Mouse (Mus musculus): ENCODE measurements around the gene Fopnl. TPM values are rescaled to one million over a fixed set of nuclear protein-coding genes. Genes with fewer than 3 reads are reported as not detected.
A peak's percentile ranks its signal among the peaks of the same experiment; 100 is the strongest.

The Fopnl gene
- polyA plus RNA-seq, 1 experiment from 2014 or later: 150 TPM

GRCm38 (mm10) chr16:14303148-14303547 is 14.1 kb downstream of the Fopnl start:
- ATAC-seq (ENCODE audit: insufficient number of reproducible peaks, low FRiP score, low TSS enrichment, low read depth): no peak
- no peak for DNase-seq (ENCODE audit: low spot score)
- Histone ChIP-seq H3K4me1 (ENCODE audit: control insufficient read depth, insufficient read depth, low read length) (no peaks in the 10 kb centered on the region), H3K27ac (replicated peaks; ENCODE audit: low read depth, low read length) (no peak overlapping the region), H3K9me3 (ENCODE audit: control insufficient read depth, low read length) (no peaks in the 10 kb centered on the region), H3K27me3 (ENCODE audit: control insufficient read depth, insufficient read depth, low read length) (no peaks in the 10 kb centered on the region), H3K9ac (ENCODE audit: low read length) (no peak overlapping the region), H3K4me2 (ENCODE audit: low read depth, severe bottlenecking) (no peak overlapping the region), H3K4me3 (ENCODE audit: low read depth, low read length) (no peak overlapping the region), H3K36me3 (ENCODE audit: control insufficient read depth, insufficient read depth, low read length) (peaks cover 10% of the 10 kb centered on the region)
- 89% methylated on average over 2 of the region's 2 CpGs for WGBS

GRCm38 (mm10) chr16:14298461-14298860 is 18.7 kb downstream of the Fopnl start:
- no peak for DNase-seq (ENCODE audit: low spot score)
- Histone ChIP-seq H3K27ac (replicated peaks; ENCODE audit: low read depth, low read length) (no peak overlapping the region), H3K4me3 (ENCODE audit: low read depth, low read length) (no peak overlapping the region), H3K9me3 (ENCODE audit: control insufficient read depth, low read length) (no peaks in the 10 kb centered on the region), H3K36me3 (ENCODE audit: control insufficient read depth, insufficient read depth, low read length) (peaks cover 7% of the 10 kb centered on the region), H3K27me3 (ENCODE audit: control insufficient read depth, insufficient read depth, low read length) (no peaks in the 10 kb centered on the region), H3K9ac (ENCODE audit: low read length) (no peak overlapping the region), H3K4me2 (ENCODE audit: low read depth, severe bottlenecking) (no peak overlapping the region), H3K4me1 (ENCODE audit: control insufficient read depth, insufficient read depth, low read length) (no peaks in the 10 kb centered on the region)
- 93% methylated on average over 4 of the region's 4 CpGs for WGBS
- ATAC-seq (ENCODE audit: insufficient number of reproducible peaks, low FRiP score, low TSS enrichment, low read depth): no peak

- DNase-seq (ENCODE audit: low spot score): no peak
- ATAC-seq (ENCODE audit: insufficient number of reproducible peaks, low FRiP score, low TSS enrichment, low read depth): no peak
- H3K27me3 ChIP-seq (ENCODE audit: control insufficient read depth, insufficient read depth, low read length): 0 out of 2 replicates have a peak, but pooled peaks cover 1% of the 10 kb centered on the region
- H3K4me2 ChIP-seq (ENCODE audit: low read depth, severe bottlenecking): no peak overlapping the region
- H3K36me3 ChIP-seq (ENCODE audit: control insufficient read depth, insufficient read depth, low read length): peaks cover 5% of the 10 kb centered on the region; the same call in 1 of the 2 replicates
- H3K4me1 ChIP-seq (ENCODE audit: control insufficient read depth, insufficient read depth, low read length): no peaks in the 10 kb centered on the region
- H3K9me3 ChIP-seq (ENCODE audit: control insufficient read depth, low read length): no peaks in the 10 kb centered on the region
- no peak overlapping the region for H3K27ac ChIP-seq (replicated peaks; ENCODE audit: low read depth, low read length)
- H3K4me3 ChIP-seq (ENCODE audit: low read depth, low read length): no peak overlapping the region
- H3K9ac ChIP-seq (ENCODE audit: low read length): no peak overlapping the region
- 89% methylated on average over 4 of the region's 4 CpGs for WGBS
Measured at GRCm38 (mm10) chr16:14297746-14298145, 19.5 kb downstream of the Fopnl start.

- no peak overlapping the region for H3K9ac ChIP-seq (ENCODE audit: low read length)
- H3K27ac ChIP-seq (replicated peaks; ENCODE audit: low read depth, low read length): no peak overlapping the region
- no peak for DNase-seq (ENCODE audit: low spot score)
- peaks cover 5% of the 10 kb centered on the region; the same call in 1 of the 2 replicates for H3K36me3 ChIP-seq (ENCODE audit: control insufficient read depth, insufficient read depth, low read length)
- H3K4me3 ChIP-seq (ENCODE audit: low read depth, low read length): no peak overlapping the region
- H3K4me1 ChIP-seq (ENCODE audit: control insufficient read depth, insufficient read depth, low read length): no peaks in the 10 kb centered on the region
- H3K27me3 ChIP-seq (ENCODE audit: control insufficient read depth, insufficient read depth, low read length): peaks cover 7% of the 10 kb centered on the region
- ATAC-seq (ENCODE audit: insufficient number of reproducible peaks, low FRiP score, low TSS enrichment, low read depth): no peak; the same call in 1 of the 2 replicates
- H3K9me3 ChIP-seq (ENCODE audit: control insufficient read depth, low read length): no peaks in the 10 kb centered on the region
- H3K4me2 ChIP-seq (ENCODE audit: low read depth, severe bottlenecking): no peak overlapping the region
- WGBS: 79% methylated on average over 3 of the region's 3 CpGs
Measured at GRCm38 (mm10) chr16:14297137-14297536, 20.1 kb downstream of the Fopnl start.

- ATAC-seq (ENCODE audit: insufficient number of reproducible peaks, low FRiP score, low TSS enrichment, low read depth): no peak
- H3K9ac ChIP-seq (ENCODE audit: low read length): no peak overlapping the region
- H3K4me2 ChIP-seq (ENCODE audit: low read depth, severe bottlenecking): no peak overlapping the region
- 87% methylated on average over 2 of the region's 2 CpGs for WGBS
- no peaks in the 10 kb centered on the region for H3K4me1 ChIP-seq (ENCODE audit: control insufficient read depth, insufficient read depth, low read length)
- no peaks in the 10 kb centered on the region for H3K9me3 ChIP-seq (ENCODE audit: control insufficient read depth, low read length)
- no peak overlapping the region for H3K4me3 ChIP-seq (ENCODE audit: low read depth, low read length)
- no peak for DNase-seq (ENCODE audit: low spot score)
- H3K27me3 ChIP-seq (ENCODE audit: control insufficient read depth, insufficient read depth, low read length): peaks cover 9% of the 10 kb centered on the region
- H3K36me3 ChIP-seq (ENCODE audit: control insufficient read depth, insufficient read depth, low read length): peaks cover 5% of the 10 kb centered on the region; the same call in 1 of the 2 replicates
- no peak overlapping the region for H3K27ac ChIP-seq (replicated peaks; ENCODE audit: low read depth, low read length)
Measured at GRCm38 (mm10) chr16:14296544-14297124, 20.6 kb downstream of the Fopnl start.

- peaks cover 11% of the 10 kb centered on the region for H3K27me3 ChIP-seq (ENCODE audit: control insufficient read depth, insufficient read depth, low read length)
- H3K4me3 ChIP-seq (ENCODE audit: low read depth, low read length): no peak overlapping the region
- no peak for ATAC-seq (ENCODE audit: insufficient number of reproducible peaks, low FRiP score, low TSS enrichment, low read depth)
- H3K4me2 ChIP-seq (ENCODE audit: low read depth, severe bottlenecking): no peak overlapping the region
- WGBS: 92% methylated on average over 2 of the region's 2 CpGs
- no peaks in the 10 kb centered on the region for H3K4me1 ChIP-seq (ENCODE audit: control insufficient read depth, insufficient read depth, low read length)
- no peak overlapping the region for H3K9ac ChIP-seq (ENCODE audit: low read length)
- H3K27ac ChIP-seq (replicated peaks; ENCODE audit: low read depth, low read length): no peak overlapping the region
- H3K36me3 ChIP-seq (ENCODE audit: control insufficient read depth, insufficient read depth, low read length): peaks cover 5% of the 10 kb centered on the region; the same call in 1 of the 2 replicates
- DNase-seq (ENCODE audit: low spot score): no peak
- H3K9me3 ChIP-seq (ENCODE audit: control insufficient read depth, low read length): no peaks in the 10 kb centered on the region
Measured at GRCm38 (mm10) chr16:14295291-14295690, 21.9 kb downstream of the Fopnl start.

GRCm38 (mm10) chr16:14292205-14293199 is 24.7 kb downstream of the Fopnl start:
- Histone ChIP-seq H3K9ac (ENCODE audit: low read length) (0 out of 2 replicates have a peak overlapping the region, but pooled peaks have one; percentile 22), H3K27ac (replicated peaks; ENCODE audit: low read depth, low read length) (no peak overlapping the region), H3K4me2 (ENCODE audit: low read depth, severe bottlenecking) (peak overlapping the region; percentile 36), H3K4me1 (ENCODE audit: control insufficient read depth, insufficient read depth, low read length) (no peaks in the 10 kb centered on the region), H3K9me3 (ENCODE audit: control insufficient read depth, low read length) (no peaks in the 10 kb centered on the region), H3K4me3 (ENCODE audit: low read depth, low read length) (peak overlapping the region; percentile 16; the same call in 1 of the 2 replicates), H3K36me3 (ENCODE audit: control insufficient read depth, insufficient read depth, low read length) (no peaks in the 10 kb centered on the region), H3K27me3 (ENCODE audit: control insufficient read depth, insufficient read depth, low read length) (peaks cover 11% of the 10 kb centered on the region)
- DNase-seq (ENCODE audit: low spot score) (no peak), ATAC-seq (ENCODE audit: insufficient number of reproducible peaks, low FRiP score, low TSS enrichment, low read depth) (no peak)
- WGBS: 12% methylated on average over 31 of the region's 31 CpGs

GRCm38 (mm10) chr16:14291223-14291622 is 26.0 kb downstream of the Fopnl start, which contains the start of gene Myh11:
Gene Myh11, minus strand, starts transcription at chr16:14291372.
- 0 out of 2 replicates have a peak within 1 kb of the TSS, but pooled peaks have one; percentile 22 for H3K9ac ChIP-seq (ENCODE audit: low read length)
- WGBS: 7% methylated on average over 16 of the region's 16 CpGs
- ATAC-seq (ENCODE audit: insufficient number of reproducible peaks, low FRiP score, low TSS enrichment, low read depth): peak; percentile 32; the same call in 1 of the 2 replicates

More at GRCm38 (mm10) chr16:14291223-14291622, 26.0 kb downstream of the Fopnl start, which contains the start of gene Myh11:
- H3K9me3 ChIP-seq (ENCODE audit: control insufficient read depth, low read length): no peaks in the 10 kb centered on the region
- no peaks in the 10 kb centered on the region for H3K4me1 ChIP-seq (ENCODE audit: control insufficient read depth, insufficient read depth, low read length)
- no peak within 1 kb of the TSS for H3K27ac ChIP-seq (replicated peaks; ENCODE audit: low read depth, low read length)
- peak within 1 kb of the TSS; percentile 36 for H3K4me2 ChIP-seq (ENCODE audit: low read depth, severe bottlenecking)
- no peaks in the 10 kb centered on the region for H3K36me3 ChIP-seq (ENCODE audit: control insufficient read depth, insufficient read depth, low read length)
- peak within 1 kb of the TSS; percentile 16; the same call in 1 of the 2 replicates for H3K4me3 ChIP-seq (ENCODE audit: low read depth, low read length)
- peaks cover 11% of the 10 kb centered on the region for H3K27me3 ChIP-seq (ENCODE audit: control insufficient read depth, insufficient read depth, low read length)
- peak; percentile 73 for DNase-seq (ENCODE audit: low spot score)

All from limb, embryonic 11.5 days (tissue).